In genomic region chr4:131784034-131784433, GRCm38 (mm10) we compare ENCODE assay signal across 9 mouse cellular contexts. TPM values are rescaled to one million over a fixed set of nuclear protein-coding genes. Genes with fewer than 3 reads are reported as not detected.
DNase-seq lines count a peak whose midpoint lies in the region; ATAC-seq and TF ChIP-seq lines count a peak whose summit lies in the region.
"Had no signal": no experiment of that assay in that cellular context is flagged by ENCODE, and none has a peak within 500 bp of the region (broad histone marks: within the 10 kb centered on the region; RNA-seq: fewer than 3 reads in every experiment).

No protein-coding gene starts in this region.

- H3K4me3 ChIP-seq in hindbrain, embryonic 11.5 days (ENCODE audit: low read depth, low read length), result no peak overlapping the region
- H3K4me3 ChIP-seq in hindbrain, embryonic 12.5 days, result no peak overlapping the region
- no peak overlapping the region for H3K4me3 ChIP-seq in midbrain, postnatal 0 days (ENCODE audit: low read depth, low read length)
- H3K4me3 ChIP-seq: midbrain, embryonic 12.5 days had no signal

- H3K9ac ChIP-seq in hindbrain, embryonic 11.5 days (ENCODE audit: low read depth, low read length), result no peak overlapping the region
- H3K9ac ChIP-seq in hindbrain, embryonic 12.5 days, result no peak overlapping the region
- no peak overlapping the region for H3K9ac ChIP-seq in midbrain, postnatal 0 days (replicated peaks; ENCODE audit: low read length, poor library complexity, severe bottlenecking)
- H3K9ac ChIP-seq: midbrain, embryonic 12.5 days had no signal

- no peaks in the 10 kb centered on the region for H3K4me1 ChIP-seq in hindbrain, embryonic 11.5 days (replicated peaks; ENCODE audit: control insufficient read depth, insufficient read depth, low read length)
- H3K4me1 ChIP-seq in hindbrain, embryonic 12.5 days, result peaks cover 14% of the 10 kb centered on the region
- H3K4me1 ChIP-seq in midbrain, postnatal 0 days (ENCODE audit: insufficient read depth, low read length), result no peaks in the 10 kb centered on the region

- ATAC-seq in hindbrain, embryonic 11.5 days (ENCODE audit: low FRiP score), result no peak
- no peak for ATAC-seq in hindbrain, embryonic 12.5 days (ENCODE audit: low FRiP score)
- ATAC-seq in midbrain, postnatal 0 days (ENCODE audit: low FRiP score), result no peak

- H3K36me3 ChIP-seq in hindbrain, embryonic 11.5 days (ENCODE audit: control insufficient read depth, insufficient read depth, low read length), result no peaks in the 10 kb centered on the region
- H3K36me3 ChIP-seq in hindbrain, embryonic 12.5 days, result no peaks in the 10 kb centered on the region
- no peaks in the 10 kb centered on the region; the same call in 1 of the 2 replicates for H3K36me3 ChIP-seq in midbrain, postnatal 0 days (ENCODE audit: insufficient read depth, low read length)
- H3K36me3 ChIP-seq: midbrain, embryonic 12.5 days had no signal

- H3K27ac ChIP-seq in hindbrain, embryonic 11.5 days (ENCODE audit: low read depth, low read length), result no peak overlapping the region
- H3K27ac ChIP-seq in hindbrain, embryonic 12.5 days, result no peak overlapping the region
- no peak overlapping the region for H3K27ac ChIP-seq in midbrain, postnatal 0 days (ENCODE audit: low read depth, low read length)
- H3K27ac ChIP-seq: midbrain, embryonic 12.5 days had no signal

- no peak overlapping the region for H3K4me2 ChIP-seq in hindbrain, embryonic 11.5 days (replicated peaks; ENCODE audit: low read depth, low read length)
- H3K4me2 ChIP-seq in hindbrain, embryonic 12.5 days (replicated peaks), result no peak overlapping the region
- no peak overlapping the region for H3K4me2 ChIP-seq in midbrain, postnatal 0 days (ENCODE audit: low read depth, low read length, poor library complexity, severe bottlenecking)
- H3K4me2 ChIP-seq: midbrain, embryonic 12.5 days had no signal

- TF ChIP-seq CTCF in midbrain, postnatal 0 days (IDR thresholded peaks at IDR 0.05), result peak; percentile 71

- peak; percentile 83 for DNase-seq in hindbrain, embryonic 11.5 days (ENCODE audit: low spot score)
- peak; percentile 50 to 55 for DNase-seq in B cell, adult 2 months
- peak; percentile 68 for DNase-seq in NIH3T3 (ENCODE audit: low read depth)
- peak; percentile 87 for DNase-seq in embryo, embryonic 10.5 days (ENCODE audit: low spot score)
- DNase-seq in large intestine, adult 2 months (ENCODE audit: low read depth, low spot score), result peak; percentile 33
- DNase-seq in midbrain, postnatal 0 days (ENCODE audit: low spot score), result peak; percentile 52
- no peak for DNase-seq in ovary, adult 18-20 months (ENCODE audit: low spot score)

- H3K27me3 ChIP-seq in hindbrain, embryonic 11.5 days (ENCODE audit: control insufficient read depth, insufficient read depth, low read length), result no peaks in the 10 kb centered on the region
- H3K27me3 ChIP-seq in hindbrain, embryonic 12.5 days, result no peaks in the 10 kb centered on the region
- H3K27me3 ChIP-seq in midbrain, postnatal 0 days (ENCODE audit: insufficient read depth, low read length), result no peaks in the 10 kb centered on the region
- H3K27me3 ChIP-seq: midbrain, embryonic 12.5 days had no signal

- H3K9me3 ChIP-seq in hindbrain, embryonic 11.5 days (ENCODE audit: control insufficient read depth, low read length), result no peaks in the 10 kb centered on the region
- H3K9me3 ChIP-seq in hindbrain, embryonic 12.5 days (replicated peaks), result no peaks in the 10 kb centered on the region
- H3K9me3 ChIP-seq in midbrain, postnatal 0 days (ENCODE audit: low read length), result no peaks in the 10 kb centered on the region
- H3K9me3 ChIP-seq: midbrain, embryonic 12.5 days had no signal

- WGBS in hindbrain, embryonic 11.5 days, result 11% methylated on average over 9 of the region's 9 CpGs
- 14% methylated on average over 9 of the region's 9 CpGs for WGBS in hindbrain, embryonic 12.5 days
- 27% methylated on average over 9 of the region's 9 CpGs for WGBS in large intestine, adult 2 months
- 22% methylated on average over 9 of the region's 9 CpGs for WGBS in midbrain, postnatal 0 days

RNA-seq across cellular contexts. Expression of gene Ptpru, which starts 54.1 kb away (rescaled TPM):
- polyA plus RNA-seq in hindbrain, embryonic 11.5 days (2014; fragmentation: Nextera tagmentation; extraction: Ambion mirVana), result 11.4 and 13.2 TPM in 2 replicates
- 22.7 and 30.2 TPM in 2 replicates for polyA plus RNA-seq in hindbrain, embryonic 12.5 days (2016; fragmentation: Nextera tagmentation; extraction: Ambion mirVana)
- polyA plus RNA-seq in large intestine, adult 2 months (2012; rRNA removed), result 2.3 and 3.5 TPM in 2 replicates
- 34.2 and 37.0 TPM in 2 replicates for total RNA-seq in midbrain, postnatal 0 days (2014; rRNA removed)
- 22.2 and 22.8 TPM in 2 replicates for polyA plus RNA-seq in midbrain, postnatal 0 days (2015; fragmentation: Nextera tagmentation; extraction: Ambion mirVana)

RNA-seq across cellular contexts. Expression of gene Mecr, which starts 59.2 kb away (rescaled TPM):
- 44.2 and 45.6 TPM in 2 replicates for polyA plus RNA-seq in hindbrain, embryonic 11.5 days (2014; fragmentation: Nextera tagmentation; extraction: Ambion mirVana)
- polyA plus RNA-seq in hindbrain, embryonic 12.5 days (2016; fragmentation: Nextera tagmentation; extraction: Ambion mirVana), result 40.1 and 44.6 TPM in 2 replicates
- 47.2 and 49.7 TPM in 2 replicates for polyA plus RNA-seq in large intestine, adult 2 months (2012; rRNA removed)
- total RNA-seq in midbrain, postnatal 0 days (2014; rRNA removed), result 24.5 and 28.7 TPM in 2 replicates
- 30.4 and 31.7 TPM in 2 replicates for polyA plus RNA-seq in midbrain, postnatal 0 days (2015; fragmentation: Nextera tagmentation; extraction: Ambion mirVana)
